Mouse (Mus musculus): Measurements from ENCODE around the gene Obp2a.
"Not testable (repeated sequence)": the region's sequence is repeated elsewhere in the genome, so short reads cannot be mapped to it uniquely, and the experiment has no call there.

Obp2a gene

GRCm38 (mm10) chr2:25699743-25700142 is at the start of gene Obp2a:
Gene Obp2a (plus strand): TSS chr2:25700043.
- not testable (repeated sequence) for DNase-seq (ENCODE audit: low spot score)

DNA sequence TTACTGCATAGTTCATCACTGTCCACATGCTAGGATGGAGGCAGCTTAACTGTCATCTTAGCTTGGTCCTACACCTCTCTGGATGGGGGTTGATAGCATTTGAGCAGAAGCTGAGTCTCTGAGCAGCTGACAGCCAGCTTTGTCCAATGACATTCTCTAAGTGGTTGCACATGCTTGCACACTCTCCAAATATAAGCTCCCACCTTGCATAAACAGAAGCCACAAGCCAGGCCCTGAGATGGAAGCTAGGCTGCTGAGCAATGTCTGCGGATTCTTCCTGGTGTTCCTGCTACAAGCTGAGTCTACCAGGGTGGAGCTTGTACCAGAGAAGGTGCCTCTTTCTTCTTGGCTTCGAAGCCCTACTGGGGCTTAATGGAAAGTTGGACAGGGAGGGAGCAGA is 46.9 kb upstream of the Obp2a start, which contains the start of gene Lcn8:
Gene Lcn8, plus strand, starts transcription at position 219 of the 400 bp plus-strand sequence.
- DNase-seq (ENCODE audit: low spot score) = no peak

- DNase-seq (ENCODE audit: low spot score) = no peak
Observed at GRCm38 (mm10) chr2:25654502-25654901, 45.3 kb upstream of the Obp2a start.

DNA sequence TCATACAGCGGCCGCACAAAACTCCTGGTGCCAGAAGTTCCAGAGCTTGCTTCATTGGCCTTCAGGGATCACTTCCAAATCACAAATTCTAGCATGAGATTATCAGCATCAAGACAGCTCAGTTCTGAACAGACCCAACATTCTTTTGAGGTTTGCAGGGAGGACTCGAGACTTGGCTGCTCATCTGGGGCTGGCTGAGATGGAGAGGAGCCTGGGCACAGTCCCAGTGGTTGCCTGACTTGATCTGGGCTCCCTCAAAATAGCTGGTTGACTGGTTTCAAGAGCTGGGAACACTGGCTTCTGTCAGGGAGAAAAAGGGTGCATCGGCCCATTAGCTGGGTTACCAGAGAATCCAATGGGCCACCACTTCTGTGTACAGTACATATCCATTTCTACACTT is 43.2 kb upstream of the Obp2a start:
- DNase-seq (ENCODE audit: low spot score) = no peak

GRCm38 (mm10) chr2:25657246-25657645 is 42.6 kb upstream of the Obp2a start:
- DNase-seq (ENCODE audit: low spot score) = no peak

DNA sequence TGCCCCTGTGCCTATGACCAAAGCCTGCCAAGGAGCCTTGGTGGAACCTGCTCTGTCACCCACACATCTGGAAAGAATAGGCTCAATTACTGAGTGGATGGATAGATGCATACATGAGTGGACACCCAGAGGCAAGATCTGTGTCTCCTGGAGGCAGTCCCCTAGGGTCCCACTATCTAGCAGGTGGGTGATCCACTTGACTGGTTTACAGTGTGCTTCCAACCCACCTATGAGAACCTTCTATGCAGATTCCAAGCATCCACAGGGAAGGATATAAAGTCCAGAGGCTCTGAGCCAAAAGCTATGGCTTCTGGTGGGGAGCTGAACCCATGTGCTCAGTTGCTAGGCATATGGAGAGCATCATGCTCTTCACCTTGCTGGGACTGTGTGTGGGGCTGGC is 42.2 kb upstream of the Obp2a start, which contains the start of gene Lcn5:
Gene Lcn5, plus strand, starts transcription at position 301 of the 400 bp plus-strand sequence.
- DNase-seq (ENCODE audit: low spot score) = no peak

DNA sequence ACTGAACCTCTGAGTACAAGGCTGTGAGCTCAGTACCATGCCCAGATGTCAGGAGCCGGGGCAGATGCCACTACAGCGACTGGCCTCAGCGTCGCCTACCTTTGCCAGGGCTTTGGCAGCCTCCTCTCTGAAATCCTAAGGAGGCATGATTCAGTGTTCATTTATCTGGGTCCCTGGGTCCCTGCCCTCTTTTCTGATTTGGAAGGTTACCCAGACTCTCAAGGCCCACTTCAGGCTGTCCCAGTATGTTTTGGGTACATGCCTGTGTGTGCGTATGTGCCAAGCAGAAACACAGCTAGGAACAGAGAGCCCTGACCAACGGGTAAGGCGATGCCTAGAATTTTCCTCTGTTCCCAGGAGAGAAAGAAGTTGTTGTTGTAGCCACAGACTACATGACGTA is 39.6 kb upstream of the Obp2a start:
- DNase-seq (ENCODE audit: low spot score) = no peak

DNA sequence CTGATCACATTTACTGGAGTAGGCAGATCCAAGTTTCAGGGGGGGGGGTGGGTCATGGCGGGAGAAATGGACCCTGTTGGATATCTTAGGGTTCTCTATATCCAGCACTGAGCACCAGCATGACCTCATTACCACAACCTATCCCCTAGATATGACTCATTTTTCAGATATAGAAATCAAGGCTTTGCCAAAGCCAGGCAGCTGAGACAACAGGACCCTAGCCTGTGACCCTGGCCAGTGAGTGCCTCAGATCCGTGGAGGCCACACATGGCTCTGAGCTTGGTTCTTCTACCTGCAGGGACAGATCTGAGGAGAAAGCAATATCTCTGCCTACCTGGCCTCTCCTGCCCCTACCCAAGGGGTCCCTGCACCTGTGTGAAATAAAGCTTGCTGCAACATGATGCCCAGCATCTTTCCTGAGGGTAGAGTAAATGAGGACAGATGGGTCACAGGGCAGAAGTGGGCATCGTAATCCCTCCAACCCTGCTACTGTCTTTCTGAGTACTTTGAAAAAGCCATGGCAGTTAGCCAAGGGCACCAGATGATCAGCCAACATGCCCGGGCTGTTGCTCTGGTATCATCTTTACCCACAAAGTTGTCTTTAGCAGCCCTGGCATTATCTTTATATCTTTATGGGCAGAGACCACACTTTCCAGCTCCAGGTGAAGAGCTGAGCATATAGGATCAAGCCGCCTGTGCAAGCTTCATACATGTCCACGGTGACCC is 38.4 kb upstream of the Obp2a start:
- no peak for DNase-seq (ENCODE audit: low spot score)

- DNase-seq (ENCODE audit: low spot score) = peak; percentile 12
Observed at GRCm38 (mm10) chr2:25663511-25663910, 36.3 kb upstream of the Obp2a start.

- no peak for DNase-seq (ENCODE audit: low spot score)
Observed at GRCm38 (mm10) chr2:25664125-25664524, 35.7 kb upstream of the Obp2a start.

- no peak for DNase-seq (ENCODE audit: low spot score)
Observed at GRCm38 (mm10) chr2:25666516-25666915, 33.3 kb upstream of the Obp2a start.

GRCm38 (mm10) chr2:25676486-25676885 is 23.4 kb upstream of the Obp2a start, which contains the start of gene Lcn6:
Gene Lcn6 (plus strand): TSS chr2:25676786.
- DNase-seq (ENCODE audit: low spot score) = no peak

DNA sequence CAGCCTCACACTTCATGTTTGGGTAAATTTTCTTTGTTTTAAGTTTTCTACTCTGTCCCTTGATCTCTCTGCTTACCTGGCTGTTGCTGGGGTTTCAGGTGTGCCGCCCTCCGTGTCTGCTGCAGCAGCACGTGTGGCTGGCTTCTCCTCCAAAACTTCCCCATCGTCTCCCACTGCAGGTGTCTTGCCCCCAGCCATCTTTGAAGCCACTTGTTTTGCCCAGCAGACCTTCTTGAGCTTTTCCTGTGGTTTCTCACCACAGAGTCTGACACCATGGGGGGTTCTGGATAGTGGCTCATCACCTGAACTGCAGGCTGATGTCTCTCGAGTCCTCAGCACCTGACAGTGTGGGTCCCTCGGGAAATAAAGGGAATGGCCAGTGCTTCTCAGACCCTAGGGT is 20.3 kb upstream of the Obp2a start:
- no peak for DNase-seq (ENCODE audit: low spot score)

DNA sequence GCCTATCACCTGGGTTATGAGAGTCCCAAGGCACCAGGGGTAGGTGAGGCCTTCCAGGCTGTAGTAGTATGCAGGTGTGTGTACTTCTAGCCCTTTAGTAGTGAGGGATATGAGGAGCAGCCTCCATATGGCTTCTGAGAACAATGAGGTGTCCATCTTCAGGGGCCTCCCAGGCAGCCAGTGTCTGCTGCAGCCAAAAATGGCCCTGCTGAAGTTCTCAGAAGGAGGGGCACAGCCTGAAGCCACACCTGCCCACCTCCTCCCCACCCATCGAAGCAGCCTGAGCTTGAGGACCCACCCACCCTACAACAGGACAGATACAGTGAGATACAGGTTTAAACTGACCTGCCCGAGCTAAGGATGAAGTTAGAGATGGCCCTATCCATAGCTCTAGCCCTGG is 17.4 kb upstream of the Obp2a start, which contains the start of gene Lcn10:
Gene Lcn10, plus strand, starts transcription at position 301 of the 400 bp plus-strand sequence.
- no peak for DNase-seq (ENCODE audit: low spot score)

- DNase-seq (ENCODE audit: low spot score) = no peak
Observed at GRCm38 (mm10) chr2:25686941-25687340, 12.9 kb upstream of the Obp2a start.

- DNase-seq (ENCODE audit: low spot score) = peak; percentile 73
Observed at GRCm38 (mm10) chr2:25694605-25695004, 5.2 kb upstream of the Obp2a start.

- DNase-seq (ENCODE audit: low spot score) = no peak
Observed at GRCm38 (mm10) chr2:25696951-25697350, 2.9 kb upstream of the Obp2a start.

GRCm38 (mm10) chr2:25698696-25699095 is 1.1 kb upstream of the Obp2a start:
- no peak for DNase-seq (ENCODE audit: low spot score)

DNA sequence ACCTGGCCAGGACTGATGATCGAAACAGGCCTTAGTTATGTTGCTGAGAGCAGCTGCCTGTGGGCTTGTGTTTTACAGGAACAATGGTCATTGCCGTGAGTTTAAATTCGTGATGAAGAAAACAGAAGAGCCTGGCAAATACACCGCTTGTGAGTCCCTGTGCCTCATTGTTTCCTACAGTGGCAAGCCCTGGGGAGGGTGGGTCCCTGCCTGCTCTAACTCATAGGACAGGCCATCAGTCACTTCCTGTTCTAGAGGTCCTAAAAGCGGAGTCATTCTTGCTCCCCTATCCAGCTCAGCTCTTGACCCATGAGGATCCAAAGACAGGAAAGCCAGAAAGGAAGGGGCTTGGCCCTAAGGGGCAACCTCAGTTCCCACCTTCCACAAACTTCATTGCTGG is 1.2 kb downstream of the Obp2a start:
- no peak for DNase-seq (ENCODE audit: low spot score)

GRCm38 (mm10) chr2:25703706-25704105 is 3.9 kb downstream of the Obp2a start:
- DNase-seq (ENCODE audit: low spot score) = no peak

GRCm38 (mm10) chr2:25706643-25707481 is 7.0 kb downstream of the Obp2a start, which contains the start of gene Bmyc:
Gene Bmyc (plus strand): TSS chr2:25706739.
- peak; percentile 21 for DNase-seq (ENCODE audit: low spot score)

GRCm38 (mm10) chr2:25708121-25708520 is 8.3 kb downstream of the Obp2a start:
- DNase-seq (ENCODE audit: low spot score) = no peak

DNA sequence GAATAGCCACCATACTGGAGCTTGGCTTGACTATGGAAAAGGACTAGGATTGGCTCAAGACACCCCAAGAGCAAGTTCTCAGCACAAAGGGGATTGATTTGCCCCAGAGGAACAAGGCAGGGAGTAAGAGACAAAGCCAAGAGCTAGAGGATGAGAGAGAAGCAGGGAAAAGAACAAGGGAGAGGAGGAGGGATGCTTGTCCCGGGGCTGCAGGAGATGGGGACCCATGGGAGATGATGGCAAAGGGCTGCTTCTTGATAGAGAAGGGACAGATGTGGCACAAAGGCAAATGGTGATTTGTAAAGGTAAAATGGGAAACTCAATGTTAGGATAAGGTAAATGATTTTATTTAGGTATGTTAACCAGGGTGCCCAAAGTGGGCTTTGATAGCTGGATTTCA is 9.2 kb downstream of the Obp2a start:
- DNase-seq (ENCODE audit: low spot score) = not testable (repeated sequence)

Data from c-Kit-positive CD71-positive TER-119-positive erythroid progenitor cells, embryonic 14.5 days (primary cell).